Mouse (Mus musculus) spleen, adult 2 months (tissue): ENCODE data around the gene Abhd11.

ENCODE experiments used
- CTCF ChIP-seq: fragments of 200-500 bp; IDR thresholded peaks from 2 replicates; pipeline ENCODE4 v1.5.1; 2011; ENCODE audit warnings: mild to moderate bottlenecking, inconsistent platforms; ENCODE audit not compliant: insufficient read depth, insufficient read length, insufficient replicate concordance; ENCODE audit errors: extremely low read depth
- POLR2A ChIP-seq: fragments of 200-500 bp; IDR thresholded peaks from 2 replicates; pipeline ENCODE4 v1.6.1; 2011; ENCODE audit warnings: low read depth, low read length, inconsistent platforms

DNA sequence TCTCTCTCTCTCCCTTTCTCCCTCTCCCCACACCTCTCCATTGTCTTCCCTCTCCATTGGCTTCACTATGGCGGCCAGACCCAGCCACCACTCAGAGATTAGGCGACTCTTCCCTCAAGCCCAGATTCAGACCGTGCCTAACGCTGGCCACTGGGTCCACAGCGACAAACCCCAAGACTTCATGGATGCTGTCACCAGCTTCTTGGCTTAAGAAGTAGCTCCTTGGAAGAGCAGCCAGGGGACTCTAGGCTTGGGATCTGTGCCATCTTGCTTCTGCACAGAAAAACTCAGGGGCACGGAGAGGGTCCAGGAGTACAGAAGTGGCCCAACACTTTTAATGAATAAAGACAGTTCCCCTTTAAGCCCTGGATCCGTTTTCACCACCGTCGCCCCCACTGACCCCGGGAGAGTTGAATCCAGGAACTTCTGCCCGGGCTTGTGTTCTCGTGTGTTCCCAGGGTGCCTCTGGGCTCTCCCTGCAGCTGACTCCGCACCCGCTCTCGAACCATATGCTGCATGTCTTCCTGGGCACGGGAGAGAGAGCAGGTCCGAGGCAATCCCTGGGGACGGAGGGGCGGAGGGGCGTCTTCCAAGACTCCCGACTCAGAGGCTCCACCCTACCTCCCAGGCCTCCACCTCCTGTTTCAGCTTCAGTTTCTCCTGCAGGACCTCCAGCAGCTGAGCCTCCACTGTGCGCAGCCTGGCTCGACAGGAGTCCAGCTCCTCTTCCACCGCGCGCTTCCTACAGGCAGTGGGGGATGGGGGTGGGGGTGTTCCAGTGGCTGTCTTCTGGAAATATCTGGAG, 3.1 kb downstream of the Abhd11 start:
- no peak for TF ChIP-seq CTCF
- TF ChIP-seq POLR2A: no peak
